Mouse (Mus musculus): Measurements from ENCODE around the gene Trank1.

DNA sequence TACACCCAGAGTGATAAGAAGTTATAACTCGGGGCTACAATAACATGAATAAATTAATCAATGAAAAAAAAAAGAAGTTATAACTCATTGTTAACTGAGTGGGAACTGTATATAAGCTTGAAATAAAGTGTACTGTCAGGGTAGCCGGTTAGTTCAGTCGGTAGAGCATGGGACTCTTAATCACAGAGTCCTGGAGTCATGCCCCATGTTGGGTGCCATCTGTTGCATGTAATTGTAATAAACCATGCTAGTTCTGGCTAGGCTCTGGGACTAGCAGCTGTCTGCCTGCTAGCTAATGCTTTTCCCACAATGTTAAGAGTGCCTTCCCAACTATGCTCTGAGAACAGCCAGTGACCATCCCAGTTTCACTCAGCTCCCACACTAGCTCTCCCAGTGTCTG lies 60.5 kb downstream of the Trank1 start:
- TF ChIP-seq CTCF (IDR thresholded peaks at IDR 0.05; ENCODE audit: insufficient read depth, low read length) (no peak), POLR2A (IDR thresholded peaks at IDR 0.05; ENCODE audit: borderline replicate concordance, extremely low read depth, low read depth, low read length) (no peak)

All from lung, adult 2 months (tissue).